Mouse (Mus musculus): ENCODE results near the gene Vezt. TPM values are rescaled to one million over a fixed set of nuclear protein-coding genes. Genes with fewer than 3 reads are reported as not detected.

The Vezt gene
- polyA plus RNA-seq, 1 experiment from 2014 or later, result 32.3 TPM

GRCm38 (mm10) chr10:93897043-93897646 is 138.5 kb downstream of the Vezt start, which contains the start of gene Metap2:
Gene Metap2 (minus strand): TSS chr10:93897093.
- Histone ChIP-seq H3K4me1 (ENCODE audit: control insufficient read depth, insufficient read depth, low read length) (no peaks in the 10 kb centered on the region), H3K27me3 (ENCODE audit: control insufficient read depth, insufficient read depth, low read length) (no peaks in the 10 kb centered on the region), H3K9me3 (ENCODE audit: control insufficient read depth, low read length) (no peaks in the 10 kb centered on the region), H3K36me3 (ENCODE audit: control insufficient read depth, insufficient read depth, low read length) (no peaks in the 10 kb centered on the region), H3K4me3 (ENCODE audit: low read depth, low read length) (no peak within 1 kb of the TSS), H3K4me2 (ENCODE audit: low read depth, severe bottlenecking) (no peak within 1 kb of the TSS), H3K9ac (ENCODE audit: low read length) (no peak within 1 kb of the TSS), H3K27ac (replicated peaks; ENCODE audit: low read depth, low read length) (no peak within 1 kb of the TSS)
- 76% methylated on average over 7 of the region's 7 CpGs for WGBS
- ATAC-seq (ENCODE audit: insufficient number of reproducible peaks, low FRiP score, low TSS enrichment, low read depth) (no peak), DNase-seq (ENCODE audit: low spot score) (no peak)

- H3K27me3 ChIP-seq (ENCODE audit: control insufficient read depth, insufficient read depth, low read length), result no peaks in the 10 kb centered on the region
- H3K36me3 ChIP-seq (ENCODE audit: control insufficient read depth, insufficient read depth, low read length), result no peaks in the 10 kb centered on the region
- no peak overlapping the region for H3K4me2 ChIP-seq (ENCODE audit: low read depth, severe bottlenecking)
- no peak overlapping the region for H3K27ac ChIP-seq (replicated peaks; ENCODE audit: low read depth, low read length)
- 92% methylated on average over 4 of the region's 4 CpGs for WGBS
- H3K9ac ChIP-seq (ENCODE audit: low read length), result no peak overlapping the region
- H3K9me3 ChIP-seq (ENCODE audit: control insufficient read depth, low read length), result no peaks in the 10 kb centered on the region
- ATAC-seq (ENCODE audit: insufficient number of reproducible peaks, low FRiP score, low TSS enrichment, low read depth), result no peak
- no peaks in the 10 kb centered on the region for H3K4me1 ChIP-seq (ENCODE audit: control insufficient read depth, insufficient read depth, low read length)
- DNase-seq (ENCODE audit: low spot score), result no peak
- no peak overlapping the region for H3K4me3 ChIP-seq (ENCODE audit: low read depth, low read length)
These were observed 143.1 kb downstream of the Vezt start for GRCm38 (mm10) chr10:93892551-93892950.

- no peak overlapping the region for H3K4me3 ChIP-seq (ENCODE audit: low read depth, low read length)
- ATAC-seq (ENCODE audit: insufficient number of reproducible peaks, low FRiP score, low TSS enrichment, low read depth) (no peak), DNase-seq (ENCODE audit: low spot score) (no peak)
- H3K27me3 ChIP-seq (ENCODE audit: control insufficient read depth, insufficient read depth, low read length), result no peaks in the 10 kb centered on the region
- no peaks in the 10 kb centered on the region for H3K9me3 ChIP-seq (ENCODE audit: control insufficient read depth, low read length)
- H3K9ac ChIP-seq (ENCODE audit: low read length), result no peak overlapping the region
- WGBS, result 96% methylated on average over 1 of the region's 1 CpGs
- no peaks in the 10 kb centered on the region for H3K4me1 ChIP-seq (ENCODE audit: control insufficient read depth, insufficient read depth, low read length)
- H3K4me2 ChIP-seq (ENCODE audit: low read depth, severe bottlenecking), result no peak overlapping the region
- H3K27ac ChIP-seq (replicated peaks; ENCODE audit: low read depth, low read length), result no peak overlapping the region
- H3K36me3 ChIP-seq (ENCODE audit: control insufficient read depth, insufficient read depth, low read length), result peaks cover 10% of the 10 kb centered on the region; the same call in 1 of the 2 replicates
These were observed 144.6 kb downstream of the Vezt start for GRCm38 (mm10) chr10:93891031-93891430.

GRCm38 (mm10) chr10:93890565-93890964 is 145.1 kb downstream of the Vezt start:
- Histone ChIP-seq H3K27ac (replicated peaks; ENCODE audit: low read depth, low read length) (no peak overlapping the region), H3K4me2 (ENCODE audit: low read depth, severe bottlenecking) (peak overlapping the region; percentile 78; the same call in 1 of the 2 replicates), H3K9ac (ENCODE audit: low read length) (no peak overlapping the region), H3K27me3 (ENCODE audit: control insufficient read depth, insufficient read depth, low read length) (no peaks in the 10 kb centered on the region), H3K4me1 (ENCODE audit: control insufficient read depth, insufficient read depth, low read length) (no peaks in the 10 kb centered on the region), H3K36me3 (ENCODE audit: control insufficient read depth, insufficient read depth, low read length) (peaks cover 10% of the 10 kb centered on the region; the same call in 1 of the 2 replicates), H3K9me3 (ENCODE audit: control insufficient read depth, low read length) (no peaks in the 10 kb centered on the region), H3K4me3 (ENCODE audit: low read depth, low read length) (no peak overlapping the region)
- ATAC-seq (ENCODE audit: insufficient number of reproducible peaks, low FRiP score, low TSS enrichment, low read depth), result no peak
- WGBS, result 72% methylated on average over 4 of the region's 4 CpGs
- DNase-seq (ENCODE audit: low spot score), result no peak

- Histone ChIP-seq H3K27ac (replicated peaks; ENCODE audit: low read depth, low read length) (no peak overlapping the region), H3K4me2 (ENCODE audit: low read depth, severe bottlenecking) (peak overlapping the region; percentile 78), H3K27me3 (ENCODE audit: control insufficient read depth, insufficient read depth, low read length) (no peaks in the 10 kb centered on the region), H3K9me3 (ENCODE audit: control insufficient read depth, low read length) (no peaks in the 10 kb centered on the region), H3K4me1 (ENCODE audit: control insufficient read depth, insufficient read depth, low read length) (no peaks in the 10 kb centered on the region), H3K36me3 (ENCODE audit: control insufficient read depth, insufficient read depth, low read length) (peaks cover 14% of the 10 kb centered on the region; the same call in 1 of the 2 replicates), H3K9ac (ENCODE audit: low read length) (peak overlapping the region; percentile 94; the same call in 1 of the 2 replicates), H3K4me3 (ENCODE audit: low read depth, low read length) (peak overlapping the region; percentile 98)
- DNase-seq (ENCODE audit: low spot score) (no peak), ATAC-seq (ENCODE audit: insufficient number of reproducible peaks, low FRiP score, low TSS enrichment, low read depth) (no peak)
- under 1% methylated on average over 22 of the region's 22 CpGs for WGBS
These were observed 145.6 kb downstream of the Vezt start for GRCm38 (mm10) chr10:93889976-93890375.

- WGBS, result under 1% methylated on average over 29 of the region's 30 CpGs
- Histone ChIP-seq H3K27ac (replicated peaks; ENCODE audit: low read depth, low read length) (peak overlapping the region; percentile 70), H3K4me3 (ENCODE audit: low read depth, low read length) (peak overlapping the region; percentile 98), H3K36me3 (ENCODE audit: control insufficient read depth, insufficient read depth, low read length) (peaks cover 18% of the 10 kb centered on the region; the same call in 1 of the 2 replicates), H3K27me3 (ENCODE audit: control insufficient read depth, insufficient read depth, low read length) (no peaks in the 10 kb centered on the region), H3K9me3 (ENCODE audit: control insufficient read depth, low read length) (no peaks in the 10 kb centered on the region), H3K4me2 (ENCODE audit: low read depth, severe bottlenecking) (peak overlapping the region; percentile 78), H3K4me1 (ENCODE audit: control insufficient read depth, insufficient read depth, low read length) (no peaks in the 10 kb centered on the region), H3K9ac (ENCODE audit: low read length) (peak overlapping the region; percentile 94)
- ATAC-seq (ENCODE audit: insufficient number of reproducible peaks, low FRiP score, low TSS enrichment, low read depth) (peak; percentile 97), DNase-seq (ENCODE audit: low spot score) (peak; percentile 91)
These were observed 146.1 kb downstream of the Vezt start for GRCm38 (mm10) chr10:93889579-93889950.

MicroRNAs encoded within 50 kb of the gene (microRNA counts, 519-probe panel; counts per million panel counts)
- 3,685 counts per million, percentile 51 among the panel's probes with 10 or more counts for microRNA mmu-miR-331-3p
- 1,132 counts per million, percentile 4 among the panel's probes with 10 or more counts for microRNA mmu-miR-331-5p

Small RNAs within 50 kb of the gene (microRNA-seq; reads per million reads assigned to microRNA genes)
- 119 reads per million, percentile 50 among the genes with 10 or more reads in this experiment for gene Mir331

Other genes with a start within 250 kb of the Vezt start
- gene Usp44, start 204.3 kb downstream of the Vezt start, polyA plus RNA-seq (2014; fragmentation: Nextera tagmentation; extraction: Ambion mirVana), result 1.3 and 1.9 TPM in 2 replicates
- gene Metap2, start 138.7 kb downstream of the Vezt start, polyA plus RNA-seq (2014; fragmentation: Nextera tagmentation; extraction: Ambion mirVana), result 263 and 275 TPM in 2 replicates
- gene Fgd6, start 184 bp upstream of the Vezt start, polyA plus RNA-seq (2014; fragmentation: Nextera tagmentation; extraction: Ambion mirVana), result 6.5 and 7.2 TPM in 2 replicates
- gene Nr2c1, start 112.2 kb upstream of the Vezt start, polyA plus RNA-seq (2014; fragmentation: Nextera tagmentation; extraction: Ambion mirVana), result 11.6 and 13.6 TPM in 2 replicates
- gene Ndufa12, start 162.9 kb upstream of the Vezt start, polyA plus RNA-seq (2014; fragmentation: Nextera tagmentation; extraction: Ambion mirVana), result 487 and 495 TPM in 2 replicates